Mouse (Mus musculus) kidney, embryonic 14.5 days (tissue): Measurements from ENCODE around the gene Enpep. TPM values are rescaled to one million over a fixed set of nuclear protein-coding genes. Genes with fewer than 3 reads are reported as not detected.

Experiments
- ATAC-seq: fragments of 200-750 bp; cut with Nextera tagmentation; 2 replicates; pipeline ENCODE4 v1.8.0; 2017; ENCODE audit warnings: moderate number of reproducible peaks, mild to moderate bottlenecking, moderate TSS enrichment, moderate library complexity; ENCODE audit not compliant: low FRiP score, low TSS enrichment
- H3K27ac ChIP-seq: fragments of 300-500 bp; sonication (generic); 2 replicates; pipeline ENCODE4 v1.5.1; 2014; ENCODE audit warnings: low read depth, mild to moderate bottlenecking, low read length, moderate library complexity, mixed read lengths
- H3K27me3 ChIP-seq: fragments of 300-500 bp; sonication (generic); 2 replicates; pipeline ENCODE4 v1.6.1; 2014; ENCODE audit warnings: mild to moderate bottlenecking, low read length; ENCODE audit not compliant: control insufficient read depth, insufficient read depth
- H3K36me3 ChIP-seq: fragments of 300-500 bp; sonication (generic); 2 replicates; pipeline ENCODE4 v1.6.1; 2014; ENCODE audit warnings: low read length, mixed read lengths; ENCODE audit not compliant: control insufficient read depth, insufficient read depth
- H3K4me1 ChIP-seq: fragments of 300-500 bp; sonication (generic); 2 replicates; pipeline ENCODE4 v1.6.1; 2014; ENCODE audit warnings: low read length, mixed read lengths; ENCODE audit not compliant: control insufficient read depth, insufficient read depth
- H3K4me2 ChIP-seq: fragments of 300-500 bp; sonication (generic); replicated peaks from 2 replicates; pipeline ENCODE4 v1.6.1; 2014; ENCODE audit warnings: low read depth, mild to moderate bottlenecking, low read length
- H3K4me3 ChIP-seq: fragments of 300-500 bp; sonication (generic); 2 replicates; pipeline ENCODE4 v1.5.1; 2014; ENCODE audit warnings: mild to moderate bottlenecking, low read length
- H3K9ac ChIP-seq: fragments of 300-500 bp; sonication (generic); 2 replicates; pipeline ENCODE4 v1.6.1; 2014; ENCODE audit warnings: low read depth, mild to moderate bottlenecking, low read length, moderate library complexity
- H3K9me3 ChIP-seq: fragments of 300-500 bp; sonication (generic); 2 replicates; pipeline ENCODE4 v1.6.1; 2016; ENCODE audit warnings: low read length; ENCODE audit not compliant: control insufficient read depth
- WGBS: fragments of 180-500 bp; shearing (Covaris S2); extraction: QIAGEN DNeasy Blood & Tissue Kit; methylation state at CpG from one replicate; pipeline ENCODE4 v1.1.7; 2014; 5-methylcytosine and 5-hydroxymethylcytosine counted together
- polyA plus RNA-seq: library from polyadenylated mRNA; unstranded; fragments of >200 nt; fragmentation: Nextera tagmentation; extraction: Ambion mirVana; gene quantifications from 2 replicates; pipeline ENCODE4 v1.2.1, GENCODE M21; 2014

Gene Enpep
- polyA plus RNA-seq, 1 experiment from 2014 or later = 66.4 TPM

GRCm38 (mm10) chr3:129284326-129284725, 48.2 kb downstream of the Enpep start:
- Histone ChIP-seq H3K9me3 (no peaks in the 10 kb centered on the region), H3K27ac (no peak overlapping the region), H3K4me2 (no peak overlapping the region), H3K27me3 (no peaks in the 10 kb centered on the region), H3K9ac (no peak overlapping the region), H3K36me3 (no peaks in the 10 kb centered on the region), H3K4me3 (no peak overlapping the region), H3K4me1 (no peaks in the 10 kb centered on the region)
- no peak for ATAC-seq
- 82% methylated on average over 5 of the region's 5 CpGs for WGBS

GRCm38 (mm10) chr3:129279441-129279840, 53.1 kb downstream of the Enpep start:
- Histone ChIP-seq H3K4me2 (no peak overlapping the region), H3K9ac (no peak overlapping the region), H3K27ac (no peak overlapping the region), H3K36me3 (no peaks in the 10 kb centered on the region), H3K4me1 (no peaks in the 10 kb centered on the region), H3K9me3 (no peaks in the 10 kb centered on the region), H3K4me3 (no peak overlapping the region), H3K27me3 (no peaks in the 10 kb centered on the region)
- 93% methylated on average over 8 of the region's 8 CpGs for WGBS
- no peak for ATAC-seq

- no peaks in the 10 kb centered on the region for H3K27me3 ChIP-seq
- H3K4me3 ChIP-seq = no peak overlapping the region
- no peaks in the 10 kb centered on the region; the same call in 1 of the 2 replicates for H3K36me3 ChIP-seq
- ATAC-seq = no peak
- H3K4me2 ChIP-seq = no peak overlapping the region
- no peak overlapping the region for H3K9ac ChIP-seq
- no peak overlapping the region for H3K27ac ChIP-seq
- peaks cover 8% of the 10 kb centered on the region; the same call in 1 of the 2 replicates for H3K4me1 ChIP-seq
- 70% methylated on average over 6 of the region's 6 CpGs for WGBS
- H3K9me3 ChIP-seq = no peaks in the 10 kb centered on the region
Observed at GRCm38 (mm10) chr3:129273156-129273831, 59.2 kb downstream of the Enpep start.

- Histone ChIP-seq H3K9ac (no peak overlapping the region), H3K4me2 (no peak overlapping the region), H3K9me3 (no peaks in the 10 kb centered on the region), H3K36me3 (no peaks in the 10 kb centered on the region; the same call in 1 of the 2 replicates), H3K4me1 (peaks cover 8% of the 10 kb centered on the region; the same call in 1 of the 2 replicates), H3K27ac (no peak overlapping the region), H3K27me3 (no peaks in the 10 kb centered on the region), H3K4me3 (no peak overlapping the region)
- ATAC-seq = no peak
- 52% methylated on average over 13 of the region's 13 CpGs for WGBS
Observed at GRCm38 (mm10) chr3:129270044-129270443, 62.5 kb downstream of the Enpep start.

GRCm38 (mm10) chr3:129268886-129269683, 63.4 kb downstream of the Enpep start:
- H3K36me3 ChIP-seq = no peaks in the 10 kb centered on the region; the same call in 1 of the 2 replicates
- no peak overlapping the region for H3K4me3 ChIP-seq
- no peak overlapping the region for H3K9ac ChIP-seq
- no peak overlapping the region for H3K4me2 ChIP-seq
- peaks cover 8% of the 10 kb centered on the region; the same call in 1 of the 2 replicates for H3K4me1 ChIP-seq
- H3K27me3 ChIP-seq = no peaks in the 10 kb centered on the region
- no peak overlapping the region for H3K27ac ChIP-seq
- WGBS = 64% methylated on average over 12 of the region's 12 CpGs
- peak; percentile 68 for ATAC-seq
- H3K9me3 ChIP-seq = no peaks in the 10 kb centered on the region

GRCm38 (mm10) chr3:129258497-129258896, 74.0 kb downstream of the Enpep start:
- no peak; the same call in 1 of the 2 replicates for ATAC-seq
- 88% methylated on average over 5 of the region's 5 CpGs for WGBS
- Histone ChIP-seq H3K27me3 (no peaks in the 10 kb centered on the region), H3K4me1 (no peaks in the 10 kb centered on the region), H3K4me3 (no peak overlapping the region), H3K27ac (no peak overlapping the region), H3K9ac (no peak overlapping the region), H3K9me3 (no peaks in the 10 kb centered on the region), H3K4me2 (no peak overlapping the region), H3K36me3 (no peaks in the 10 kb centered on the region)

GRCm38 (mm10) chr3:129256766-129257165, 75.8 kb downstream of the Enpep start:
- no peak overlapping the region for H3K27ac ChIP-seq
- H3K9me3 ChIP-seq = no peaks in the 10 kb centered on the region
- 63% methylated on average over 8 of the region's 8 CpGs for WGBS
- H3K4me1 ChIP-seq = no peaks in the 10 kb centered on the region
- no peak overlapping the region for H3K4me3 ChIP-seq
- H3K36me3 ChIP-seq = no peaks in the 10 kb centered on the region
- H3K9ac ChIP-seq = no peak overlapping the region
- ATAC-seq = no peak
- H3K4me2 ChIP-seq = peak overlapping the region; percentile 26; the same call in 1 of the 2 replicates
- no peaks in the 10 kb centered on the region for H3K27me3 ChIP-seq

GRCm38 (mm10) chr3:129256283-129256682, 76.2 kb downstream of the Enpep start:
- H3K4me2 ChIP-seq = peak overlapping the region; percentile 26
- ATAC-seq = 0 out of 2 replicates have a peak, but pooled peaks have one; percentile 35
- no peak overlapping the region for H3K27ac ChIP-seq
- no peaks in the 10 kb centered on the region for H3K27me3 ChIP-seq
- no peak overlapping the region for H3K4me3 ChIP-seq
- no peaks in the 10 kb centered on the region for H3K4me1 ChIP-seq
- no peak overlapping the region for H3K9ac ChIP-seq
- no peaks in the 10 kb centered on the region for H3K36me3 ChIP-seq
- 51% methylated on average over 19 of the region's 19 CpGs for whole genome bisulfite sequencing
- H3K9me3 ChIP-seq = no peaks in the 10 kb centered on the region

- WGBS = 58% methylated on average over 10 of the region's 10 CpGs
- Histone ChIP-seq H3K9ac (no peak overlapping the region), H3K27ac (no peak overlapping the region), H3K36me3 (no peaks in the 10 kb centered on the region), H3K9me3 (no peaks in the 10 kb centered on the region), H3K4me2 (no peak overlapping the region), H3K4me1 (no peaks in the 10 kb centered on the region), H3K27me3 (no peaks in the 10 kb centered on the region), H3K4me3 (no peak overlapping the region)
- ATAC-seq = no peak
Observed at GRCm38 (mm10) chr3:129254246-129254645, 78.3 kb downstream of the Enpep start.
